ENCODE assay signal across 8 mouse cellular contexts in the genomic region with DNA sequence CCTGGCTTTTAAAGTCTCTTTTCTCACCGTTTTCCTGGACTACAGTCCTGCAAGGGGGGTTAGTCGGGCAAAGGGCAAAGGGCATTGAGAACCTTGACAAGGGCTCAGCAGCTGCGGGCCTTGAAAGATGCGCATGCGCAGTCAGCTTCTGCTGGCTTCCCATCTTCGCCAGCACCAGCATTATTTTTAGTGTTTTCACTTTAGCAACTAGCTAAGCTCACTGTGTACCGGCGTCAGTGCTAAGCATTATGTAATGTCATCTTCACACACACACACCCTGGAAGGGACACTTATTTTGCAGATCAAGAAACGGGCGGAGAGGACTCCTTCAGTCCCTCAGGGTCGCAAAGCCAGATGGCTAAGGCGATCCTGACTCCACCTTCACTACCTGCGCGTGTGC. TPM values are rescaled to one million over a fixed set of nuclear protein-coding genes. Genes with fewer than 3 reads are reported as not detected.
A peak's percentile ranks its signal among the peaks of the same experiment; 100 is the strongest.
DNase-seq lines count a peak whose midpoint lies in the region; ATAC-seq and TF ChIP-seq lines count a peak whose summit lies in the region.

No protein-coding gene starts in this region.

- WGBS in embryonic facial prominence, embryonic 13.5 days, result 4% methylated on average over 14 of the region's 14 CpGs
- 6% methylated on average over 14 of the region's 14 CpGs for WGBS in limb, embryonic 14.5 days
- WGBS in midbrain, postnatal 0 days, result 5% methylated on average over 14 of the region's 14 CpGs

- no peaks in the 10 kb centered on the region for H3K9me3 ChIP-seq in embryonic facial prominence, embryonic 13.5 days
- no peaks in the 10 kb centered on the region for H3K9me3 ChIP-seq in limb, embryonic 14.5 days (ENCODE audit: control insufficient read depth, low read length)
- H3K9me3 ChIP-seq in midbrain, postnatal 0 days (ENCODE audit: low read length), result no peaks in the 10 kb centered on the region

- peak overlapping the region; percentile 38 for H3K4me3 ChIP-seq in embryonic facial prominence, embryonic 13.5 days
- H3K4me3 ChIP-seq in limb, embryonic 14.5 days (replicated peaks; ENCODE audit: low read length), result peak overlapping the region; percentile 30
- peak overlapping the region; percentile 22 for H3K4me3 ChIP-seq in midbrain, postnatal 0 days (ENCODE audit: low read depth, low read length)

- DNase-seq in 3T3-L1 (ENCODE audit: low read depth, low spot score), result peak; percentile 84
- DNase-seq in adrenal gland, postnatal 25 days, result peak; percentile 75
- peak; percentile 85 to 86 for DNase-seq in heart, adult 9 months (ENCODE audit: low spot score in 2 of 2)
- peak; percentile 92 for DNase-seq in kidney, adult 9 months
- peak; percentile 50 for DNase-seq in limb, embryonic 14.5 days (ENCODE audit: low spot score)
- peak; percentile 76 for DNase-seq in midbrain, postnatal 0 days (ENCODE audit: low spot score)
- peak; percentile 78 for DNase-seq in splenic B cell, adult 2 months (ENCODE audit: low read depth, low spot score)

- TF ChIP-seq CTCF in midbrain, postnatal 0 days (IDR thresholded peaks at IDR 0.05), result no peak

- H3K36me3 ChIP-seq in embryonic facial prominence, embryonic 13.5 days, result peaks cover 16% of the 10 kb centered on the region
- H3K36me3 ChIP-seq in limb, embryonic 14.5 days (ENCODE audit: control insufficient read depth, insufficient read depth, low read length), result peaks cover 11% of the 10 kb centered on the region
- H3K36me3 ChIP-seq in midbrain, postnatal 0 days (ENCODE audit: insufficient read depth, low read length), result no peaks in the 10 kb centered on the region; the same call in 1 of the 2 replicates
- no peaks in the 10 kb centered on the region; the same call in 1 of the 2 replicates for H3K36me3 ChIP-seq in splenic B cell, adult 2 months (ENCODE audit: control insufficient read depth, insufficient read depth, low read length, poor library complexity, severe bottlenecking)

- H3K27ac ChIP-seq in embryonic facial prominence, embryonic 13.5 days, result no peak overlapping the region
- no peak overlapping the region for H3K27ac ChIP-seq in limb, embryonic 14.5 days (replicated peaks; ENCODE audit: low read depth, low read length)
- peak overlapping the region; percentile 27; the same call in 1 of the 2 replicates for H3K27ac ChIP-seq in midbrain, postnatal 0 days (ENCODE audit: low read depth, low read length)

- H3K4me1 ChIP-seq in embryonic facial prominence, embryonic 13.5 days, result peaks cover 26% of the 10 kb centered on the region
- peaks cover 17% of the 10 kb centered on the region for H3K4me1 ChIP-seq in limb, embryonic 14.5 days (ENCODE audit: control insufficient read depth, insufficient read depth, low read length)
- peaks cover 10% of the 10 kb centered on the region; the same call in 1 of the 2 replicates for H3K4me1 ChIP-seq in midbrain, postnatal 0 days (ENCODE audit: insufficient read depth, low read length)

- ATAC-seq in embryonic facial prominence, embryonic 13.5 days (ENCODE audit: insufficient number of reproducible peaks, insufficient read depth, low FRiP score, low TSS enrichment, low read depth), result no peak
- no peak for ATAC-seq in limb, embryonic 14.5 days (ENCODE audit: low FRiP score, low read depth)
- ATAC-seq in midbrain, postnatal 0 days (ENCODE audit: low FRiP score), result no peak

- peak overlapping the region; percentile 73 for H3K4me2 ChIP-seq in embryonic facial prominence, embryonic 13.5 days
- H3K4me2 ChIP-seq in limb, embryonic 14.5 days (replicated peaks; ENCODE audit: low read depth, low read length, severe bottlenecking), result peak overlapping the region; percentile 58
- peak overlapping the region; percentile 55 for H3K4me2 ChIP-seq in midbrain, postnatal 0 days (ENCODE audit: low read depth, low read length, poor library complexity, severe bottlenecking)

- peaks cover 9% of the 10 kb centered on the region for H3K27me3 ChIP-seq in embryonic facial prominence, embryonic 13.5 days
- H3K27me3 ChIP-seq in limb, embryonic 14.5 days (ENCODE audit: control insufficient read depth, insufficient read depth, low read length), result no peaks in the 10 kb centered on the region
- H3K27me3 ChIP-seq in midbrain, postnatal 0 days (ENCODE audit: insufficient read depth, low read length), result no peaks in the 10 kb centered on the region
- H3K27me3 ChIP-seq in splenic B cell, adult 2 months (ENCODE audit: control insufficient read depth, insufficient read depth, low read length, poor library complexity, severe bottlenecking), result no peaks in the 10 kb centered on the region; the same call in 1 of the 2 replicates

- no peak for TF ChIP-seq POLR2A in limb, embryonic 14.5 days (IDR thresholded peaks at IDR 0.05; ENCODE audit: borderline replicate concordance, extremely low read depth, insufficient read depth, insufficient read length)

- peak overlapping the region; percentile 66; the same call in 1 of the 2 replicates for H3K9ac ChIP-seq in embryonic facial prominence, embryonic 13.5 days
- no peak overlapping the region for H3K9ac ChIP-seq in limb, embryonic 14.5 days (ENCODE audit: low read depth, low read length, severe bottlenecking)
- H3K9ac ChIP-seq in midbrain, postnatal 0 days (replicated peaks; ENCODE audit: low read length, poor library complexity, severe bottlenecking), result no peak overlapping the region

RNA-seq across cellular contexts. Expression of a gene that starts 7.6 kb away (rescaled TPM):
- 13.1 and 20.4 TPM in 2 replicates for total RNA-seq in adrenal gland, postnatal 25 days (2021)
- polyA plus RNA-seq in embryonic facial prominence, embryonic 13.5 days (2015; fragmentation: Nextera tagmentation; extraction: Ambion mirVana), result 31.9 and 32.4 TPM in 2 replicates
- polyA plus RNA-seq in limb, embryonic 14.5 days (2012; rRNA removed), result 318 and 459 TPM in 2 replicates
- 46.0 and 60.1 TPM in 2 replicates for polyA plus RNA-seq in limb, embryonic 14.5 days (2014; fragmentation: Nextera tagmentation; extraction: Ambion mirVana)
- 170 and 186 TPM in 2 replicates for total RNA-seq in midbrain, postnatal 0 days (2014; rRNA removed)
- polyA plus RNA-seq in midbrain, postnatal 0 days (2015; fragmentation: Nextera tagmentation; extraction: Ambion mirVana), result 105 and 107 TPM in 2 replicates

RNA-seq across cellular contexts. Expression of a gene that starts 8.6 kb away (rescaled TPM):
- 85.5 and 107 TPM in 2 replicates for total RNA-seq in adrenal gland, postnatal 25 days (2021)
- polyA plus RNA-seq in embryonic facial prominence, embryonic 13.5 days (2015; fragmentation: Nextera tagmentation; extraction: Ambion mirVana), result 48.6 and 54.2 TPM in 2 replicates
- polyA plus RNA-seq in limb, embryonic 14.5 days (2012; rRNA removed), result 196 and 266 TPM in 2 replicates
- 39.5 and 46.5 TPM in 2 replicates for polyA plus RNA-seq in limb, embryonic 14.5 days (2014; fragmentation: Nextera tagmentation; extraction: Ambion mirVana)
- total RNA-seq in midbrain, postnatal 0 days (2014; rRNA removed), result 63.7 and 81.8 TPM in 2 replicates
- 47.3 and 48.8 TPM in 2 replicates for polyA plus RNA-seq in midbrain, postnatal 0 days (2015; fragmentation: Nextera tagmentation; extraction: Ambion mirVana)

RNA-seq across cellular contexts. Expression of a gene that starts 21.0 kb away (rescaled TPM):
- total RNA-seq in adrenal gland, postnatal 25 days (2021), result 173 and 191 TPM in 2 replicates
- 44.1 and 47.8 TPM in 2 replicates for polyA plus RNA-seq in embryonic facial prominence, embryonic 13.5 days (2015; fragmentation: Nextera tagmentation; extraction: Ambion mirVana)
- 51.3 and 76.1 TPM in 2 replicates for polyA plus RNA-seq in limb, embryonic 14.5 days (2012; rRNA removed)
- 55.3 and 66.9 TPM in 2 replicates for polyA plus RNA-seq in limb, embryonic 14.5 days (2014; fragmentation: Nextera tagmentation; extraction: Ambion mirVana)
- 336 and 450 TPM in 2 replicates for total RNA-seq in midbrain, postnatal 0 days (2014; rRNA removed)
- polyA plus RNA-seq in midbrain, postnatal 0 days (2015; fragmentation: Nextera tagmentation; extraction: Ambion mirVana), result 198 and 224 TPM in 2 replicates

RNA-seq across cellular contexts. Expression of a gene that starts 27.3 kb away (rescaled TPM):
- 1.0 and 1.5 TPM in 2 replicates for total RNA-seq in adrenal gland, postnatal 25 days (2021)
- 0.22 and 1.5 TPM in 2 replicates for polyA plus RNA-seq in embryonic facial prominence, embryonic 13.5 days (2015; fragmentation: Nextera tagmentation; extraction: Ambion mirVana)
- polyA plus RNA-seq in limb, embryonic 14.5 days (2012; rRNA removed), result 1.3 and 2.4 TPM in 2 replicates
- 0.97 and 2.8 TPM in 2 replicates for polyA plus RNA-seq in limb, embryonic 14.5 days (2014; fragmentation: Nextera tagmentation; extraction: Ambion mirVana)
- 0.57 TPM in 1 of 2 replicates, not detected in the other for total RNA-seq in midbrain, postnatal 0 days (2014; rRNA removed)
- polyA plus RNA-seq in midbrain, postnatal 0 days (2015; fragmentation: Nextera tagmentation; extraction: Ambion mirVana), result 0.35 and 0.44 TPM in 2 replicates

RNA-seq across cellular contexts. Expression of a gene that starts 35.0 kb away (rescaled TPM):
- total RNA-seq in adrenal gland, postnatal 25 days (2021), result 49.8 and 51.8 TPM in 2 replicates
- 30.0 and 30.4 TPM in 2 replicates for polyA plus RNA-seq in embryonic facial prominence, embryonic 13.5 days (2015; fragmentation: Nextera tagmentation; extraction: Ambion mirVana)
- polyA plus RNA-seq in limb, embryonic 14.5 days (2012; rRNA removed), result 29.3 and 30.5 TPM in 2 replicates
- polyA plus RNA-seq in limb, embryonic 14.5 days (2014; fragmentation: Nextera tagmentation; extraction: Ambion mirVana), result 26.5 and 30.3 TPM in 2 replicates
- 33.3 and 41.1 TPM in 2 replicates for total RNA-seq in midbrain, postnatal 0 days (2014; rRNA removed)
- polyA plus RNA-seq in midbrain, postnatal 0 days (2015; fragmentation: Nextera tagmentation; extraction: Ambion mirVana), result 56.2 and 62.3 TPM in 2 replicates
